Comparison of ENCODE assay signal across 14 mouse cellular contexts in the genomic region with DNA sequence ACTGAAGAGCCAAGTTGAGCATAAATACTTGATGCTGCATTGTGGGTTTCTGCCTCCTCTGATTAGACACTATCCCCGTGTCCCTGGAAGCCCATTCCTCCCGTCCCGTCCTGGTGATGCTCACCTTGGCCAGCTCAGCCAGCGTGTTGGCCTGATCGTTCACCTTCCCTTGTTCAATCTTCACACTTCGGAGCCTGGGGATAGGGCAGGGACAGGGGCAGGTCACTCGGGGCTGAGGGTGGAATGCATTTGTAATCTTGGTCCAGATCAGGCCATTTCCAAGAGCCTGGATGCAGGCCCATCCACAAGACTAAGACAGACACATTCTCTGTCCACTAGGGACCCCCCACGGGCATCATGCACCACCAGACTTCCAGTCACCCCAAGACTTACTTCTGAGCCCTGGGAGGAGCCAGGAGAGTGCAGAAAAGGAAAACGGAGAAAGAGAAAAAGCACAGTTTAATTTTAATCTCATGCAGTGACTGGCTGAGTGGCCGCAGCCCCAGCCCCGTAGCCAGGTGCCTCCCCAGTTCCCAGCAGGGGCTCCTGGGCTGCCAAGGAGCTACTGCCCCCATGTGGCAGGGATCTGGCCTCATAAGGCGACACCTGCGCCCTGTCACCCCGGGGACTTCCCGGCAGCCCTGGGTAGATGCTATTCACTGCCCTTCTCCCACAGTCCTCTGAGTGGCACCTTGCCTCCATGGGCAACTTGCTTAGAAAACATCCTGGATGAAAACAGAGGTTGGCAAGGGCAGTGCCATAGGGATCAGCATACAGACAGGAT. TPM values are rescaled to one million over a fixed set of nuclear protein-coding genes. Genes with fewer than 3 reads are reported as not detected.
DNase-seq lines count a peak whose midpoint lies in the region; ATAC-seq and TF ChIP-seq lines count a peak whose summit lies in the region.
"Had no signal": no experiment of that assay in that cellular context is flagged by ENCODE, and none has a peak within 500 bp of the region (broad histone marks: within the 10 kb centered on the region; RNA-seq: fewer than 3 reads in every experiment).

No protein-coding gene starts in this region.

- H3K36me3 ChIP-seq in hindbrain, postnatal 0 days (ENCODE audit: insufficient read depth, low read length), result no peaks in the 10 kb centered on the region
- peaks cover 19% of the 10 kb centered on the region for H3K36me3 ChIP-seq in hindbrain, embryonic 12.5 days
- no peaks in the 10 kb centered on the region for H3K36me3 ChIP-seq in intestine, postnatal 0 days (ENCODE audit: control insufficient read depth, insufficient read depth)
- H3K36me3 ChIP-seq: heart, embryonic 10.5 days; hindbrain, embryonic 15.5 days had no signal

- H3K27ac ChIP-seq in hindbrain, postnatal 0 days, result no peak overlapping the region
- H3K27ac ChIP-seq in hindbrain, embryonic 12.5 days, result no peak overlapping the region
- H3K27ac ChIP-seq in intestine, postnatal 0 days (ENCODE audit: low read depth, low read length), result no peak overlapping the region
- H3K27ac ChIP-seq: heart, embryonic 10.5 days; hindbrain, embryonic 15.5 days had no signal

- H3K4me3 ChIP-seq in hindbrain, postnatal 0 days (ENCODE audit: low read length), result no peak overlapping the region
- no peak overlapping the region for H3K4me3 ChIP-seq in hindbrain, embryonic 12.5 days
- no peak overlapping the region for H3K4me3 ChIP-seq in intestine, postnatal 0 days (ENCODE audit: low read depth, low read length)
- H3K4me3 ChIP-seq: heart, embryonic 10.5 days; hindbrain, embryonic 15.5 days had no signal

- TF ChIP-seq CTCF in hindbrain, postnatal 0 days (IDR thresholded peaks at IDR 0.05; ENCODE audit: low read depth), result peak; percentile 19; the same call in 1 of the 2 replicates
- TF ChIP-seq CTCF in intestine, postnatal 0 days (IDR thresholded peaks at IDR 0.05; ENCODE audit: low read depth), result peak; percentile 53

- no peaks in the 10 kb centered on the region for H3K27me3 ChIP-seq in hindbrain, postnatal 0 days (ENCODE audit: insufficient read depth, low read length)
- H3K27me3 ChIP-seq in hindbrain, embryonic 12.5 days, result peaks cover 10% of the 10 kb centered on the region
- H3K27me3 ChIP-seq in intestine, postnatal 0 days (replicated peaks; ENCODE audit: control insufficient read depth, insufficient read depth, low read length), result no peaks in the 10 kb centered on the region
- H3K27me3 ChIP-seq: hindbrain, embryonic 15.5 days had no signal

- no peak overlapping the region for H3K9ac ChIP-seq in hindbrain, postnatal 0 days (replicated peaks; ENCODE audit: low read length)
- no peak overlapping the region for H3K9ac ChIP-seq in hindbrain, embryonic 12.5 days
- H3K9ac ChIP-seq in intestine, postnatal 0 days (ENCODE audit: low read depth, low read length), result no peak overlapping the region
- H3K9ac ChIP-seq: hindbrain, embryonic 15.5 days had no signal

- ATAC-seq in hindbrain, postnatal 0 days, result no peak
- no peak for ATAC-seq in hindbrain, embryonic 12.5 days (ENCODE audit: low FRiP score)
- ATAC-seq in intestine, postnatal 0 days, result no peak
- ATAC-seq: forebrain, embryonic 16.5 days had no signal

- H3K9me3 ChIP-seq in hindbrain, postnatal 0 days (ENCODE audit: low read length), result no peaks in the 10 kb centered on the region
- H3K9me3 ChIP-seq in hindbrain, embryonic 12.5 days (replicated peaks), result no peaks in the 10 kb centered on the region
- no peaks in the 10 kb centered on the region for H3K9me3 ChIP-seq in intestine, postnatal 0 days (ENCODE audit: control insufficient read depth)
- H3K9me3 ChIP-seq: heart, embryonic 10.5 days; hindbrain, embryonic 15.5 days had no signal

- H3K4me2 ChIP-seq in hindbrain, postnatal 0 days (ENCODE audit: low read depth, low read length), result no peak overlapping the region
- H3K4me2 ChIP-seq in hindbrain, embryonic 12.5 days (replicated peaks), result no peak overlapping the region
- H3K4me2 ChIP-seq in intestine, postnatal 0 days (replicated peaks; ENCODE audit: low read depth), result no peak overlapping the region
- H3K4me2 ChIP-seq: hindbrain, embryonic 15.5 days had no signal

- 57% methylated on average over 15 of the region's 15 CpGs for WGBS in hindbrain, postnatal 0 days
- WGBS in hindbrain, embryonic 12.5 days, result 56% methylated on average over 15 of the region's 15 CpGs
- 56% methylated on average over 15 of the region's 15 CpGs for WGBS in intestine, postnatal 0 days

- no peak for DNase-seq in hindbrain, postnatal 0 days (ENCODE audit: low spot score)
- DNase-seq in spleen, postnatal 4 days (ENCODE audit: low spot score in 2 of 2), result peak; percentile 53 to 74
- DNase-seq in spleen, adult 12 weeks (ENCODE audit: low spot score), result no peak
- peak; percentile 56 to 63 for DNase-seq in thymus, postnatal 36 days
- no peak for DNase-seq in frontal cortex, postnatal 36 days (ENCODE audit: low spot score in 2 of 2)
- no peak for DNase-seq in cerebellum, adult 9-11 months
- DNase-seq: adrenal gland, adult 8-10 months; cerebellum, adult 11-12 months; lung, postnatal 4 days had no signal

- no peaks in the 10 kb centered on the region for H3K4me1 ChIP-seq in hindbrain, postnatal 0 days (ENCODE audit: insufficient read depth, low read length)
- peaks cover 3% of the 10 kb centered on the region; the same call in 1 of the 2 replicates for H3K4me1 ChIP-seq in hindbrain, embryonic 12.5 days
- H3K4me1 ChIP-seq in intestine, postnatal 0 days (replicated peaks; ENCODE audit: control insufficient read depth, insufficient read depth, low read length), result no peaks in the 10 kb centered on the region
- H3K4me1 ChIP-seq: hindbrain, embryonic 15.5 days had no signal

RNA-seq across cellular contexts. Expression of a gene that starts 7.0 kb away (rescaled TPM):
- 12.1 and 17.1 TPM in 2 replicates for total RNA-seq in hindbrain, postnatal 0 days (2014; rRNA removed)
- polyA plus RNA-seq in hindbrain, postnatal 0 days (2015; fragmentation: Nextera tagmentation; extraction: Ambion mirVana), result 4.6 and 4.9 TPM in 2 replicates
- 9.8 and 11.1 TPM in 2 replicates for polyA plus RNA-seq in hindbrain, embryonic 12.5 days (2016; fragmentation: Nextera tagmentation; extraction: Ambion mirVana)
- 6.2 and 6.9 TPM in 2 replicates for polyA plus RNA-seq in intestine, postnatal 0 days (2015; fragmentation: Nextera tagmentation; extraction: Ambion mirVana)

RNA-seq across cellular contexts. Expression of a gene that starts 16.5 kb away (rescaled TPM):
- total RNA-seq in hindbrain, postnatal 0 days (2014; rRNA removed), result 29.8 and 33.6 TPM in 2 replicates
- 7.8 and 10.8 TPM in 2 replicates for polyA plus RNA-seq in hindbrain, postnatal 0 days (2015; fragmentation: Nextera tagmentation; extraction: Ambion mirVana)
- polyA plus RNA-seq in hindbrain, embryonic 12.5 days (2016; fragmentation: Nextera tagmentation; extraction: Ambion mirVana), result 22.1 and 23.8 TPM in 2 replicates
- 0.17 and 0.30 TPM in 2 replicates for polyA plus RNA-seq in intestine, postnatal 0 days (2015; fragmentation: Nextera tagmentation; extraction: Ambion mirVana)

RNA-seq across cellular contexts. Expression of a gene that starts 27.2 kb away (rescaled TPM):
- total RNA-seq in hindbrain, postnatal 0 days (2014; rRNA removed), result 36.0 and 45.1 TPM in 2 replicates
- 145 and 154 TPM in 2 replicates for polyA plus RNA-seq in hindbrain, postnatal 0 days (2015; fragmentation: Nextera tagmentation; extraction: Ambion mirVana)
- polyA plus RNA-seq in hindbrain, embryonic 12.5 days (2016; fragmentation: Nextera tagmentation; extraction: Ambion mirVana), result 131 and 139 TPM in 2 replicates
- 61.7 and 64.3 TPM in 2 replicates for polyA plus RNA-seq in intestine, postnatal 0 days (2015; fragmentation: Nextera tagmentation; extraction: Ambion mirVana)

RNA-seq across cellular contexts. Expression of a gene that starts 38.3 kb away (rescaled TPM):
- total RNA-seq in hindbrain, postnatal 0 days (2014; rRNA removed), result not detected in 2 replicates
- not detected in 2 replicates for polyA plus RNA-seq in hindbrain, postnatal 0 days (2015; fragmentation: Nextera tagmentation; extraction: Ambion mirVana)
- polyA plus RNA-seq in hindbrain, embryonic 12.5 days (2016; fragmentation: Nextera tagmentation; extraction: Ambion mirVana), result not detected in 2 replicates
- polyA plus RNA-seq in intestine, postnatal 0 days (2015; fragmentation: Nextera tagmentation; extraction: Ambion mirVana), result 0.29 and 0.31 TPM in 2 replicates
- polyA plus RNA-seq: heart, embryonic 10.5 days; hindbrain, embryonic 15.5 days had no signal

RNA-seq across cellular contexts. Expression of a gene that starts 41.7 kb away (rescaled TPM):
- 35.2 and 42.1 TPM in 2 replicates for total RNA-seq in hindbrain, postnatal 0 days (2014; rRNA removed)
- polyA plus RNA-seq in hindbrain, postnatal 0 days (2015; fragmentation: Nextera tagmentation; extraction: Ambion mirVana), result 16.2 and 16.7 TPM in 2 replicates
- polyA plus RNA-seq in hindbrain, embryonic 12.5 days (2016; fragmentation: Nextera tagmentation; extraction: Ambion mirVana), result 16.0 and 17.7 TPM in 2 replicates
- 4.4 and 7.2 TPM in 2 replicates for polyA plus RNA-seq in intestine, postnatal 0 days (2015; fragmentation: Nextera tagmentation; extraction: Ambion mirVana)

Comparison
In these comparisons a context has a peak if more than half of its experiments do, and no peak if none do; other contexts are left out.
1. DNase-seq: peak in spleen, postnatal 4 days (2 of 2) and thymus, postnatal 36 days (2 of 2); none in hindbrain, postnatal 0 days (single experiment), spleen, adult 12 weeks (single experiment), frontal cortex, postnatal 36 days (0 of 2) and cerebellum, adult 9-11 months (single experiment).